Mouse (Mus musculus) thymus, postnatal 0 days (tissue): Measurements from ENCODE around the gene Taar4. TPM values are rescaled to one million over a fixed set of nuclear protein-coding genes. Genes with fewer than 3 reads are reported as not detected.
A peak's percentile ranks its signal among the peaks of the same experiment; 100 is the strongest.

Experiments
- DNase-seq: peaks from one replicate; pipeline ENCODE4 v3.0.0-alpha.2; 2015; ENCODE audit warnings: low spot score
- polyA plus RNA-seq: library from polyadenylated mRNA; unstranded; fragments of >200 nt; fragmentation: Nextera tagmentation; extraction: Ambion mirVana; gene quantifications from 2 replicates; pipeline ENCODE4 v1.2.1, GENCODE M21; 2015

Taar4 gene
- not detected in 2 replicates for polyA plus RNA-seq

- DNase-seq: no peak
These were observed at the start of gene Taar4 for GRCm38 (mm10) chr10:23960444-23960915. Gene Taar4 (plus strand): TSS chr10:23960494.

- DNase-seq: no peak
These were observed 40.2 kb upstream of the Taar4 start, which contains the start of gene Taar1 for GRCm38 (mm10) chr10:23920056-23920455. Gene Taar1 (plus strand): TSS chr10:23920356.

DNA sequence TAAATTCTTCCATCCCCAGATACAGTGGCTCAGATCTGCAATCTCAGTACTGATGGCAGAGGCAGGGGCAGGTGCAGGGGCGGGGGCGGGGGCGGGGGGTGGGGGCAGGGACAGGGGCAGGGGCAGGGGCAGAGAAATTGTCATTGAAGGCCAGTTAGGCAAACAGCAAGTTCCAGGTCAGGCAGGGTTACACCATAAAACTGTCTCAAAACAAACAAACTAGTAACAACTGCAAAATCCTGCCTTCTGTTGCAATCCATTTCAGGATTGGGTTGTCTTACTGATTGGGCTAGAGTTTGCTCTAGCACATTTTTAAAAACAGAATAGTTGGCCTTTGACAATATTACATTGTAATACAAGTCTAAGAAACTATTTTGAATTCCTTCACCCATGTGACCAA, 37.8 kb upstream of the Taar4 start:
- DNase-seq: no peak

DNA sequence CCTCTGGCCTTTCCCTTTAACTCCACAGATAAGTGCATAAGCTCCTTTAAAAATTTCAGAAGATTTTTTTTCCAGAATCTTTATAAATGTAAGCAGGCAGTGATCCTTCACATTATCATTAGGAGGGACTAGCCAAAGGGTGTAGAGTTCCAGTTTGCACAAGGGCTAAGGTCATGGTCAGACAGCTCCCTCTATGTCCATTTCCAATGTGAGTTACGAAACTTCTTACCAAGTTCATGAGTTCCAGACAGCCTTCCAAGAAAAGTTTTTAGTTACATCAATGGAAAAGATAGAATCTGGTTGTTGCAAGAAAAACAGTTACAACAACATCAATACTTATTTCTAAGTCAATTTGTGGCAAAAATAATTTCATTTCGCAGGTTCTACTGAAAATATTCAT, 36.4 kb upstream of the Taar4 start:
- no peak for DNase-seq

GRCm38 (mm10) chr10:23937613-23938012, 22.7 kb upstream of the Taar4 start:
- no peak for DNase-seq

DNA sequence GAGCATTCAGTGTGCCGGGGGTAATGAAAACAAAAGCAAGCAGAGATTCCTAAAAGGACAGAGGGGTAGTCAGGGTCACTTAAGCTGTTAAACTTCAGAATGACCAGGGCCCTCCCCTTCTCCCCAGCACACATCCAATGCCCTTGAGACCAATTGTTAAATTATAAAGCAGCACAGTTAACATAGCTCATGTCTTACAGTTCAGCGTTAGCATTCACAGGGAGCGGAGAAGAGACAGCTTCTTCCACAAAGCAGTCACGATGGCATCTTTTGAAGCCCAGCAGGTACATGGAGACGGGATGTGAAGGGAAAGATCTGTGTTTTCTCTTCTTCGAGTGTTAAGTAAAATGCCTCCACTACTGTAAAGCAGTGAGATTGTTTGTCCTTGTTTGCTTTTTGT, 22.0 kb upstream of the Taar4 start, which contains the start of gene Taar2:
Gene Taar2, plus strand, starts transcription at position 261 of the 400 bp plus-strand sequence.
- no peak for DNase-seq

- peak; percentile 2 for DNase-seq
These were observed 17.8 kb upstream of the Taar4 start for GRCm38 (mm10) chr10:23942465-23942864.

DNA sequence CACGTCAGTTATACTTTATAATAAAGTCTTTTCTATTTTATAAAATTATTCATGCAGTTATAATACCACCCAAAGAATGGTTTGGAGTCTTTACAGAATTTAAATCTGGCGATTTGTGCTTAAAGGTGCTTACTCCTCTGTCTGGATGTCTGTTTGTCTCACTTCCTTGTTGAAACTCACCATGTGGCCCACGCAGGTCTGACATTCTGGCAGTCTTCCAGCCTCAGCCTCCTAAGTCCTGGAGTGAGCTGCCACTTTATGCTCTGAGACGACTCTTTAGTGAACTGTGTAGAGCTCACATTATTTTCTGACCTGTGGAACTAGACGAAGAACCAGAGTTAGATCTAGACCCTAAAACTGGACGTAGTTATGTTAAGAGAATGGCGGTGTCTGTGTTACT, 12.3 kb upstream of the Taar4 start:
- no peak for DNase-seq

GRCm38 (mm10) chr10:23949508-23950005, 10.7 kb upstream of the Taar4 start, which contains the start of gene Taar3:
Gene Taar3 (plus strand): TSS chr10:23949558.
- no peak for DNase-seq

- no peak for DNase-seq
These were observed 8.6 kb upstream of the Taar4 start for GRCm38 (mm10) chr10:23951714-23952113.

- DNase-seq: no peak
These were observed 1.2 kb upstream of the Taar4 start for GRCm38 (mm10) chr10:23959071-23959470.

DNA sequence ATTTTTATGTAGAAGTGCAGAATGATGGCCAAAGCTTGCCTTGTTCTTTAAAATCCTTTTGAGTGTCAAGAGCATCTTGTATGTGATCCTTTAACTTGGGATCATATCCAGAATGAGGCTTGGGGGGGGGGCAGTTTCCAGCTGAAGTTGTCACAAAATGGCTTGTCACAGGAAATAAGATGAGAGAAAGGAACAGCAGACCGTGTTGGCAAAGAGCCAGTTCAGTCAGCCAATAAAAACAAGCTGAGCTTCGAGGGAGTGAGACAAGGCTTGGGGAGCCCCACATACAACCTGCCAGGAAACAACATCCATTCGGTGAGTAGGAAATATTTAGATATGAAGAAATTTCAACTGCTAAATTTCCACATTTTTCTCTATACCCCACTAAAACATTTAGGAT, 3.1 kb downstream of the Taar4 start:
- DNase-seq: no peak

DNA sequence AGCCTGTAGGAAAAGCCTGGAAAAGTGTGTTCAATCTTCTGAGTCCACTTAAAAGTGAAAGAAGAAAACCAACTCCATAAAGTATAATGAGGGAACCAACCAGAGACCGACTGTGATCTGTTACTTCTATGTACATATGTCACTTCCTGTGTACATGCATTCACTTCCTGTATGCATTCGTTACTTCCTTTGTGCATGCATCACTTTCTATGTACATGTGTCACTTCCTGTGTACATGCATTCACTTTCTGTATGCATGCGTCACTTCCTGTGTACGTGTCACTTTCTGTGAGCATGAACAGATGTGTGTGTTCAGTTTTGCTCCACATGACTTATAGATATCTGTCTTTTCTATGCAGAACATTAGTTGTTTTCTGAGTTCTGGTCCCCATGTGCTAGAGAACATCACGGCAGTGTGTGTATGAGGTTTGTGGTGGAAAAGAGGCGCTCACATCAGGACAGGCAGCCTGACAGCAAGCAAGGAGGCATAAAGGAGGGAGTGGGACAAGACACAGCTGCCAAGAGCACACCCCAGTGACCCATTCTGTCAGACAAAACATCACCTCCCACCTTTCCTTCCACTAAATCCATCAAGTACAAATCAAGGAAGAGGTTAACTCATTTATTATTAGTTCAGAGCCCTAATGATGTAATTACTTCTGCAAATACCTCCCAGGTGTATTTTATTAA, 4.8 kb downstream of the Taar4 start:
- peak; percentile 2 for DNase-seq

DNA sequence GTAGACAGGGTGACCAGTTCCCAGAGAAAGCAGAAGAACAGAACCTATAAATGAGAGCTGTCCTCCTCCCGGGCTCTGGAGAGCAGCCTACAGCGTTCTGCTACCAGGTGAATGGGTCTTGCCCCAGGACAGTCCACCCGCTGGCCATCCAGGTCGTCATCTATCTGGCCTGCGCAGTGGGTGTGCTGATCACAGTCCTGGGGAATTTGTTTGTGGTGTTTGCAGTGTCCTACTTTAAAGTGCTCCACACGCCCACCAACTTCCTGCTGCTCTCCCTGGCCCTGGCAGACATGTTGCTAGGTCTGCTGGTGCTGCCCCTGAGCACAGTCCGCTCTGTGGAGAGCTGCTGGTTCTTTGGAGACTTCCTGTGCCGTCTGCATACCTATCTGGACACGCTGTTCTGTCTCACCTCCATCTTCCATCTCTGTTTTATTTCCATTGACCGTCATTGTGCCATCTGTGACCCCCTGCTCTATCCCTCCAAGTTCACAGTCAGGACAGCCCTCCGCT, 10.4 kb downstream of the Taar4 start, which contains the start of gene Taar5:
Gene Taar5, plus strand, starts transcription at position 51 of the 510 bp plus-strand sequence.
- DNase-seq: no peak

DNA sequence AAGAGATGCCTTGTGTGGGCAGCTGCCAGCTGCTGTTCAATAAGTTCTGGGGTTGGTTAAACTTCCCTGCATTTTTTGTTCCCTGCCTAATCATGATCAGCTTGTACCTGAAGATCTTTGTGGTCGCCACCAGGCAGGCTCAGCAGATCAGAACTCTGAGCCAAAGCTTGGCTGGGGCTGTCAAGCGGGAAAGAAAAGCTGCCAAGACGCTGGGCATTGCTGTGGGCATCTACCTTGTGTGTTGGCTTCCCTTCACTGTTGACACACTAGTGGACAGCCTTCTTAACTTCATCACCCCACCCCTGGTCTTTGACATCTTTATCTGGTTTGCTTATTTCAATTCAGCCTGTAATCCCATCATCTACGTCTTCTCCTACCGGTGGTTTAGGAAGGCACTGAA, 11.0 kb downstream of the Taar4 start:
- DNase-seq: no peak

DNA sequence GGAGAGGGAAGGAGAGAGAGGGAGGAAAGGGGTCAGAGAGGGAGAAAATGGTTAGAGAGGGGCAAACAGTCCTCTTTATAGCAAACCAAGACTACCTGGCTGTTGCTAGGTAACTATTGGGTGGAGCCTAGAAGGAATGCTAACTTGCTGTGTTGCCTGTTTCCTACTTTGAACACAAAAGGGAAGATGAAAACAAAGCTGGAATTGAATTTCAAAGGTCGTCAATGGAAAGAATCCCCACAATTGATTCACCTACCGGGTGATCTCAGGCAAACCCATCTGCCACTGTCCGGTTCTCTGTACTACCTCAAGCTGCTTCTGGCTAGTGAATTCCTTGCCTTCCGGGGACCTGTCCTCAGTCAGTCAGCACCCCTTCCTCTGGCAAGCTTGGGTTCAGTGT, 17.7 kb downstream of the Taar4 start:
- no peak for DNase-seq

DNA sequence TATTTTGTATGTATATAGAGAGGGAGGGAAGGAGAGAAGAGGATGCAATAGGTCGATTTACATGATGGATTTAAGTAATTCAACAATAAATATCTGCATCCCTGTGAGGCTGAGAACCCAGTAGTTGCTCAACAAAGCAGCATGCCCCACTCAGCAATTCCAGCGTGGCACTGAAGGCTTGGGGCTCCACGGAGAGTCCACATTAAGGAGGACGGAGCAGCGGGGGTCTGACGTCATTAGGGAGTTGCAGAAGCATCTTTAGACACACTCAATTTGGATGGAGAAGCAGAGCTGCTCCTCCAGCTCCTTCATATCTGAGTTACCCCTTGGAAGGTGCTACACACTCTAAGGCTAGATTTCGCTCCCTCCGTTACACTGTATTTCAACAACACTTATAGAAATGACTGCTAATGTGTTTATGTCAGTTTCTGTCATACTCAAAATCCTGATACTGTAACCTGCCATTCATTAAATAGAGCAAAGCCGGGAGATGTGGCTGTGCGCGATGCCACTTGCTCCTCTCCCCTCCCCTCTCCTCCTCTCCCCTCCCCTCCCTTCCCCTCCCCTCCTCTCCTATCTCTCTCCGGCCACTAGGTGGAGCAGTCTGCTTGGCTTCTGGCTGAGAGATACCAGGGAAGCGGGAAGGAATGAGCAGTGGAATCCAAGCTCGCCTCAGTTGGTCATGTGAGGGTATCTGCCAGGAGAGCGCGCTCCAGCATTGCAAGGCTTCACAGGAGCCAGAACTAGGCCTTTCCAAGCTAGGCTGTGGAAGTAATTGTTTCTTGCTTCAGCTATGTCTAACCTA, 18.8 kb downstream of the Taar4 start:
- peak; percentile 52 for DNase-seq

- no peak for DNase-seq
These were observed 25.3 kb downstream of the Taar4 start, which contains the start of gene Taar6 for GRCm38 (mm10) chr10:23985546-23985945. Gene Taar6 (minus strand): TSS chr10:23985646.

- no peak for DNase-seq
These were observed 26.1 kb downstream of the Taar4 start for GRCm38 (mm10) chr10:23986419-23986818.

GRCm38 (mm10) chr10:23993381-23993780, 33.1 kb downstream of the Taar4 start, which contains the start of gene Taar7a:
Gene Taar7a (minus strand): TSS chr10:23993481.
- DNase-seq: no peak

DNA sequence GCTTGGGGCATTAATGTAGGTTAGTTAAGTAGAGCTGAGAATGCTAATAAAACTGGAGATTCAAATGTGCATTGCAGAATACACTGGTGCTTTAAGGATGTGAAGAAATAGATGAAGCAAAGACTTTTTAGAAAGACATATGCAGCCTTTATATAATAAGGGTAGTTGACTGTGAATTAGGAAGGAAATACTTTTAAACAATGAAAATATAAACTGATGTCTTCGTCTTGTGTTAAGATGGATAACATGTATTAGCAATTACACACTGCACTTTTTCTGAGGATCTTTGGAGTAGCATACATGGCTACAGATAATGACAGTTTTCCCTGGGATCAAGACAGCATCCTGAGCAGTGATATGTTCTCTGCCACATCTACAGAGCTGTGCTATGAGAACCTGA, 39.3 kb downstream of the Taar4 start, which contains the start of gene Taar7b:
Gene Taar7b, plus strand, starts transcription at position 301 of the 400 bp plus-strand sequence.
- DNase-seq: no peak

DNA sequence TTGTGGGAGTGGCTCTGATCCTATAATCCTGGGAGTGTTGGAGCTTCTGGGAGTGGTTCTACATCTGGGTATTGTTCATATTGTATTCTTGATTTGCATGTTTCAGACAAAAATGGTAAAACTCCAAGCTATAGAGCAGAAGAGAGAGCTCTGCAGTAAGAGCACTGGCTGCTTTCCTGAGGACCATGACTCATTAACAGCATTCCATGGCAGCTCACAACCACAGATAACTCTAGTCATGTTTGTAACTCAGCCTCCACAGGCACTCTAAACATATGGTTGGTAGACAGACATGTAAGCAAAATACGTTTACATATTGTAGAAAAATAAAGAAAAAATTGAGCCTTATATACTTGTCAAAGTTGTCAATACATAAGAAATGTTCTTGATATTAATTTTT, 46.1 kb downstream of the Taar4 start:
- DNase-seq: no peak
